Mouse (Mus musculus) retina, embryonic 14.5 days (tissue): ENCODE data around the gene Asic4.
A peak's percentile ranks its signal among the peaks of the same experiment; 100 is the strongest.

Experiments used
- DNase-seq: peaks from one replicate; pipeline ENCODE4 v3.0.0-alpha.2; 2015; ENCODE audit warnings: low spot score

Asic4 gene

DNA sequence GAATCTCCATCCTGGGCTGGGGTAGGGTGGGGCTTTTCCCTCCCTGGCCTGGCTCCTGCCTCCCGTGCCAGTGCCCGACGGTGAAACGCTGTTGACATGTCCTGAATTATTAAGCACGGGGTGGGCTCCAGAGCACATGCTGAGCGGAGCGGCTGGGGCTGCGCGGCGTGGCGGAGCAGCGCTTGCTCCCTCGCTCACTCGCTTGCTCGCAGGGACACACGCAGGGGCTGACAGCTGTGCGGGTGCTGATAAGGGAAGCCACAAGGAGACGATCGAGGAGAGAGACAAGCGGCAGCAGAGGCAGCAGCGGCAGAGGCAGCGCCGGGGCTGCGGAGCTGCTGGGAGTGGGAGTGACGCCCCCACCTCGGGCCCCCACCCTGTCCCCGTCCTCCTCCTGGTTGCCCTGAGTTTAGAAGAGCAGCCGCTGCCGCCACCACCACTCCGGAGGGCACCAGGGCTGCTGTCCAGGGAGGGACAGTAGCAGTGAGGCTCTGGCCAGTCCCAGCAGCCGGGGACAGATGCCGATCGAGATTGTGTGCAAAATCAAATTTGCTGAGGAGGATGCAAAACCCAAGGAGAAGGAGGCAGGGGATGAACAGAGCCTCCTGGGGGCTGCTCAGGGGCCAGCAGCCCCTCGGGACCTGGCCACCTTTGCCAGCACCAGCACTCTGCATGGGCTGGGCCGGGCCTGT is at the start of gene Asic4:
Gene Asic4, plus strand, starts transcription at position 123 of the 692 bp plus-strand sequence.
- peak; percentile 56 for DNase-seq

DNA sequence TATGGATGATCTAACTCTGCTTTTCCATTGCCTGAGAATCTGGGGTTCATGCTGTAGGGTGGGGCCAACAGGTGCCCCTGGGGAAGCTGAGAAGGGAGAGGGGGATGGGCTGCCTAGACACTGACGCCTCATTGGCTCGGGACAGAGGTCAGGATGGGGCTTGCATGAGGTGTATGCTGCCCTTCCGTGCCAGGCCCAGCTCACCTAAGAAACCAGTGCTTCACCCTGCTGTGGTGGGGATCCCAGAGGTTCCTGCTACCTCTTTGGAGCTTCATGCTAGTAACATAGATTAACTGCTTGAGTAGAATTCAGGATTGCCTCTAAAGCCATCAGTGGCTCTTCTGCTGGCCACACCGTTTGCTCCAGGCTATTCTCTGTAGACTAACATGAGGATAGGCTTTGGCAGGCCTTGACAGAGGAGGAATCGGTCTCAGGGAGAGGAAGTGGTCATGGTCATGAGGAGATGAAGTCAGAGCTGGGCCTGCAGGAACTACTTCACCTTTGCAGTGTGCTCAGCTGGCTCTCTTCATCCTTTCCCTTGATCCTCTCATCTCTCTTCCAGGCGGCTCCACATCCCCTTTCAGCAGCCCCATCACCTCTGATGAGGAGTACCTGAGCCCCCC is 49.6 kb upstream of the Asic4 start:
- no peak for DNase-seq

DNA sequence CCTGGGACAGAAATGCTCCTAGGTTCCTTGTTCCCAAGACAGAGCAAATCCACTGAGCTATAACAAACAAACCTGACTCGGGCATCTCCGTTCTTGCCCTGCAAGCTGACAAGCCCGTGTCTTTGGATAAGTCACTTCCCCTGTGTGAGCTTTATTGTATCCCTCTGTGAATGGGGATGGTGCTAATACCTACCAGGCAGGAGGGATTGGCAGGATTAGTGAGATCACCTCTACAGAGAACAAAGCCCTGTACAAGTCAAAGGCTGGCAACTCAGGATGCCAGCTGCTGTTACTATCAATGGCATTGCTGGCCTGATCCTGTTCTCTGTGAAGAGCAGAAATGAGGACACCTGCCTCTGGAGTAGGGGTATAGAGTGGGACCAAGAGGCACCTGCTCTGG is 44.7 kb upstream of the Asic4 start:
- DNase-seq = no peak

DNA sequence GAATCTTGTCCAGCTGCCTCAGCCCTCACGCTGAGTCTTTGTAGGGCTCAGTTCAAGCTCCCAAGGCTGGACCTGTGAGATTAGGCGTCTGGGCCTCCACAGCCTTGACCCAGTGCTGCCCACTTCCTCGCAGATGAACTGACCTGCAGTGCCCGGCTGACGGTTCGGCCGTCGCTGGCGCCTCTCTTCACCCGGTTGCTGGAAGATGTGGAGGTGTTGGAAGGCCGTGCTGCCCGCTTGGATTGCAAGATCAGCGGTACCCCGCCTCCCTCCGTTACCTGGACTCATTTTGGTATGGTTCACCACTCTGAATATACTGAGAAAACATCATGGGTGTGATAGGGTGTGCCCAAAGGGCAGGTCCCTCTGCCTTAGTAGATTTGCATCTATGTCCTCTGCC is 44.1 kb upstream of the Asic4 start:
- DNase-seq = no peak

- DNase-seq = no peak
These were observed 43.2 kb upstream of the Asic4 start for GRCm38 (mm10) chr1:75407056-75407455.

DNA sequence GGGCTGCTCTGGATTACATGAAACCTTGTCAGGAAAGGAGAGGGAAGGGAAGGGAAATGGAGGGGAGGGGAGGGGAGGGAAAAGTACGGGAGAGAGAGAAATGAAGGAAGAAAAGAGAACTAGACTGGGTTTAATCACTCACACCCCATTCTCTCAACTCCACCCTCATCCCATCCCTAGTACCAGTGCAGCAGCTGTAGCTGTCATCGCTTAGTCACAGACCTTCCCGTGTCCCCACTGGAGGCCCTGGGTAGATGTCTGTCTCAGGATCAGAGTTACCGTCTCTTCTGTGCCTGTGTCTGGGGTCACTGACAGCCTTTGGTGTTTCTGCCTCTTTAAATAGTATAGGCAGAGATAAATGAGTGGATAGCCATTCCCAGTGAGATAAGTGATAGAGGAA is 42.0 kb upstream of the Asic4 start:
- no peak for DNase-seq

- DNase-seq = no peak
These were observed 40.3 kb upstream of the Asic4 start for GRCm38 (mm10) chr1:75409950-75410349.

GRCm38 (mm10) chr1:75412196-75412595 is 38.0 kb upstream of the Asic4 start:
- DNase-seq = no peak

DNA sequence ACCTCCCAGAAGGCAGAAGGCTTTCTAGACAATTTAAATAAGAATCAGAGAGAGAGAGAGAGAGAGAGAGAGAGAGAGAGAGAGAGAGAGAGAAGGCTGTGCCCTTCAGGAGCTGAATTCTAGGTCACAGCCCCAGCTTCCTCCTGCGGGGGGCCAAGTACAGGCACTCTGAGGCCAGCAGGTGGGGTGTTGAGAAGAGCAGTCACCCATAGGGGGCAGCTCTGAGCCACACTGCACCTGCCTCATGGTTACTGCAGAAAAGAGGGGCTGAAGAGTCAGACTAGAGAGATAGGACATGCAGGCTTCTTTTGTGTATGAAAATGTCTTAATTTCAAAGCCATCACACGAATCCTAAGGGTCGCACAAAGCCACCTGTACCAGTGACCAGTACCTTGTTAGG is 36.5 kb upstream of the Asic4 start:
- DNase-seq = peak; percentile 64

GRCm38 (mm10) chr1:75421794-75422193 is 28.4 kb upstream of the Asic4 start:
- no peak for DNase-seq

DNA sequence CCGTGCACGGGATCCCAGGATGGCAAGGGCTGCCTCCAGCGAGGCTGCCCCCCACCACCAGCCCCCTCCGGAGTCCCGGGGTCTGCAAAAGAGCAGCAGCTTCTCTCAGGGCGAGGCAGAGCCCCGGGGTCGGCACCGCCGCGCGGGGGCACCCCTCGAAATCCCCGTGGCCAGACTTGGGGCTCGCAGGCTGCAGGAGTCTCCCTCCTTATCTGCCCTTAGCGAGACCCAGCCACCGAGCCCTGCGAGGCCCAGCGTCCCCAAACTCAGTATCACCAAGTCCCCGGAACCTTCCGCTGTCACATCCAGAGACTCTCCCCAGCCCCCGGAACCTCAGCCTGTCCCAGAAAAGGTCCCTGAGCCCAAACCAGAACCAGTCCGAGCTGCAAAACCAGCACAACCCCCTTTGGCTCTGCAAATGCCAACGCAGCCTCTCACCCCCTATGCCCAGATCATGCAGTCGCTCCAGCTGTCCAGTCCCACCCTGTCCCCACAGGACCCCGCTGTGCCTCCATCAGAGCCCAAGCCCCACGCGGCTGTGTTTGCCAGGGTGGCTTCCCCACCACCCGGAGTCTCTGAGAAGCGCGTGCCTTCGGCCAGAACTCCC is 27.9 kb upstream of the Asic4 start:
- DNase-seq = peak; percentile 18

- peak; percentile 49 for DNase-seq
These were observed 27.3 kb upstream of the Asic4 start for GRCm38 (mm10) chr1:75422823-75423471.

DNA sequence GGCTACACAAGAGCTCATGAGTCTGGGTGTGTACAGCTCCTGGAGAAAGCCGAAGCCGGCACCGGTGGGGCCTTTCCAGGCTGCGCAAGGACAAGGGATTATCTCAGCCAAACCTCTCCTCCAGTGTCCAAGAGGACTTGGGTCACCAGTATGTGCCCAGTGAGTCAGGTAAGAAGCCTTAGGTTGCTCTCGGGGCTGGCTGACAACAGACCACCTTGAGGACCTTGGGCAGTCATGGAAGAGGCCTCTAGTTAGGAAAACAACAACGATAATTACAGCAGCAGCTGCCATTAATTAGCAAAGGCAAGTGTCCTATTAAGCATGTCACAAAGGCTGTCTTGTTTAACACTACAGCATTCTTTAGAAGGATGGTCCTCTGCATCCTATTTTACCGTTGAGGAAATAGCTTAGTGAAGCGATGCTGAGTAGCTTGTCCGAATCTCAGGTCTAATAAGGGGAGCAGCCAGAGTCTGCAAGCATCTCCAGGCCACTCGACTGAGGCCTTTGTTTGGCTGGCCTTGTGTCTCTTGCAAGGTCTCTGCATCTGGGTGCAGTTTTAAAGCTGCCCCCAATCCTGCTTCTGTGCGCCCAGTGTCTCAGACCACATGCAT is 26.4 kb upstream of the Asic4 start:
- peak; percentile 43 for DNase-seq

- DNase-seq = peak; percentile 81
These were observed 24.3 kb upstream of the Asic4 start for GRCm38 (mm10) chr1:75425796-75426471.

- DNase-seq = peak; percentile 85
These were observed 14.5 kb upstream of the Asic4 start, which contains the start of gene Gmppa for GRCm38 (mm10) chr1:75435475-75436328. TSS of gene Gmppa (plus strand) at chr1:75435930.

DNA sequence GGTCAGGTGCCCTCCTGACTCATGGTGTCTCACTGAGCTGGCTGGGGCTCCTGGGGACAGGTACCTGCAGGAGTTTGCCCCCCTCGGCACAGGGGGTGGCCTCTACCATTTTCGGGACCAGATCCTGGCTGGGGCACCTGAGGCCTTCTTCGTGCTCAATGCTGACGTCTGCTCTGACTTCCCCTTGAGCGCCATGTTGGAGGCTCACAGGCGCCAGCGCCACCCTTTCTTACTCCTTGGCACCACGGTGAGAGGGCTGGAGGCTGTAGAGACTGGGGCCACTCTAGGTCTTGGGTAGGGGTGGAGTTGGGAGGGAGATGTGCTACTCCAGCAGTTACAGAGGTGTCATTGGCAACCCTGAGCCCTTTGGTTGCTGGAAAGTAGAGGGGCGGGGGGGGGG is 11.5 kb upstream of the Asic4 start:
- no peak for DNase-seq

DNA sequence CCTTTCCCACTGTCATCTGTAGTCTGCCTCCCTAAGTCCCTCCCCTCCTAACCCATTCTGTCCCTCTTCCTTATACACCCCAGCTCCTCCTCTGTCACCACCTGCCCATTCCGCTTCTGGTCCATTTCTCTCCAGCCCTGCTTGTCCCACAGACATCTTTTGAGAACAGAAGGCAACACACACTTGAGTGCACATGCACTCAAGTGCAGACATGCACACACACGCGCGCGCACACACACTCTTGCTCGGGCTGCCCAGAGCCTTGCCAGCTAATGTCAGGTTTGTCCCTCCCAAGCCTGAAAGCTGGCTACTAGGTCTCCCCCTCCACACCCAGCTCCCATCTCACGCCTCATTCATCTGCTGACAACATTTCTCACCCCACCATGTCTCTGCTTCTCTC is 9.6 kb upstream of the Asic4 start:
- DNase-seq = no peak

DNA sequence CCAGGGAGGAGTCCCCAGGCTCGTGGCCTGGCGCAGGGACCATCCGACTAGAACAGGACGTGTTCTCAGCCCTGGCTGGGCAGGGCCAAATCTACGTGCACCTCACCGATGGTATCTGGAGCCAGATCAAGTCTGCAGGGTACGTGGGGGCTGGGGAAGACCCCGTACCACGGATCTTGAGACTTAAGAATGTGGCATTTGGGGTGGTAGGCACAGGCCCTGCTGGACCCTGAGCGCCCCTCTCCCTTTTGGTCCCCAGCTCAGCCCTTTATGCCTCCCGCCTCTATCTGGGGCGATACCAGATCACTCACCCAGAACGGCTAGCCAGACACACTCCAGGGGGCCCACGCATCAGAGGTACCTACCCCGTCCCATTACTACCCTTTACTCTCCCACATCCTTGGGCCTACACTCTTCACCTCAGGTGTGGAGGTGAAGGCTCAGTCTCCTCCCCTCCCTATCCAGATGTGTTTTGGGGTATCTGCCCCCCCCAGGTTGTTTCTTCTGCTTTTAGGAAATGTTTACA is 8.7 kb upstream of the Asic4 start:
- no peak for DNase-seq

DNA sequence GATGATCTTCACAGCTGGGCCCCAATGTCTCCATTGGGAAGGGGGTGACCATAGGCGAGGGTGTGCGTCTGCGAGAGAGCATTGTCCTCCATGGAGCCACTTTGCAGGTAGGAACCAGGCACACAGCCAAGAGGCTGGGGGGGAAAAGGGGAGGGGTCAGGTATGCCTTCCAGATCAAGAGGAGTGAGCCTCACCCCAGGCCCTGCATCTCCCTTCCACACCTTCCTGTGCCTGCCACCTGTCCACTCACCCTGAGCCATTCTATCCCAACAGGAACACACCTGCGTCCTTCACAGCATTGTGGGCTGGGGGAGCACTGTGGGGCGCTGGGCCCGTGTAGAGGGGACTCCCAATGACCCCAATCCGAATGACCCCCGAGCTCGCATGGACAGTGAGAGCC is 8.1 kb upstream of the Asic4 start:
- no peak for DNase-seq

- DNase-seq = no peak
These were observed 7.4 kb upstream of the Asic4 start for GRCm38 (mm10) chr1:75442811-75443210.
